Mouse (Mus musculus) cerebellum, adult 2 months (tissue): ENCODE measurements around the gene Lpin3.

Source experiments
- CTCF ChIP-seq: fragments of 200-500 bp; IDR thresholded peaks from 2 replicates; pipeline ENCODE4 v1.5.1; 2011; ENCODE audit warnings: low read depth, mild to moderate bottlenecking, control low read depth, low read length, moderate library complexity, borderline replicate concordance; ENCODE audit not compliant: insufficient read depth
- POLR2A ChIP-seq: fragments of 200-500 bp; IDR thresholded peaks from 2 replicates; pipeline ENCODE4 v1.6.1; 2011; ENCODE audit warnings: low read length, control low read depth, borderline replicate concordance; ENCODE audit not compliant: insufficient read depth

DNA sequence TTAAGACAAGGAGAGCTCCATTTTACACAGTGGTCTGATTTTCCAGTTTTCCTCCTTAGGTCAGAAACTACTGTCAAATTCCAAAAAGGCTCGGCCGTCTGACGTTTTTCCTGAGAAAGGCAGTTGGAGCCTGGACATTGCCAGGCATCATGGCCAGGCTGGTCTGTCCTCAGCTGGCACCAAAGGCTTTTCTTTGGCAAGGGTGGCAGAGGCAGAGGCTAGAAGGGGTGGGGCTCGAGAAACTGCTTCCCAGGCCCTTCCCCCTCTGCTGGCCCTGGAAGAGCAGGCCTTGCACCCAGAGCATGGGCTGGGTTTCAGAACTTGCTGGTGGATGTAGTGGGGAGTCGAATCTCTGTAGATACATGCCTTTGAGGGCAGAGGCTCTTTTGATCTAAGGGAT lies 2.0 kb downstream of the Lpin3 start:
- TF ChIP-seq CTCF, result no peak
- no peak for TF ChIP-seq POLR2A
